Mouse (Mus musculus): ENCODE results near the gene Umodl1.
A peak's percentile ranks its signal among the peaks of the same experiment; 100 is the strongest.

The Umodl1 gene

GRCm38 (mm10) chr17:31040421-31040820 lies 86.0 kb downstream of the Umodl1 start:
- DNase-seq, result no peak

- no peak for DNase-seq
These were observed 88.3 kb downstream of the Umodl1 start for GRCm38 (mm10) chr17:31042751-31043150.

- peak; percentile 91 for DNase-seq
These were observed 102.9 kb downstream of the Umodl1 start, which contains the start of gene Abcg1 for GRCm38 (mm10) chr17:31057151-31057890. Gene Abcg1 (plus strand): TSS chr17:31057675.

GRCm38 (mm10) chr17:31057891-31058744 lies 103.7 kb downstream of the Umodl1 start:
- peak; percentile 55 for DNase-seq

- peak; percentile 90 for DNase-seq
These were observed 104.3 kb downstream of the Umodl1 start for GRCm38 (mm10) chr17:31058745-31059085.

- DNase-seq, result peak; percentile 18
These were observed 105.8 kb downstream of the Umodl1 start for GRCm38 (mm10) chr17:31060196-31060587.
